Mouse (Mus musculus): Measurements from ENCODE around the gene Cdh7.

DNA sequence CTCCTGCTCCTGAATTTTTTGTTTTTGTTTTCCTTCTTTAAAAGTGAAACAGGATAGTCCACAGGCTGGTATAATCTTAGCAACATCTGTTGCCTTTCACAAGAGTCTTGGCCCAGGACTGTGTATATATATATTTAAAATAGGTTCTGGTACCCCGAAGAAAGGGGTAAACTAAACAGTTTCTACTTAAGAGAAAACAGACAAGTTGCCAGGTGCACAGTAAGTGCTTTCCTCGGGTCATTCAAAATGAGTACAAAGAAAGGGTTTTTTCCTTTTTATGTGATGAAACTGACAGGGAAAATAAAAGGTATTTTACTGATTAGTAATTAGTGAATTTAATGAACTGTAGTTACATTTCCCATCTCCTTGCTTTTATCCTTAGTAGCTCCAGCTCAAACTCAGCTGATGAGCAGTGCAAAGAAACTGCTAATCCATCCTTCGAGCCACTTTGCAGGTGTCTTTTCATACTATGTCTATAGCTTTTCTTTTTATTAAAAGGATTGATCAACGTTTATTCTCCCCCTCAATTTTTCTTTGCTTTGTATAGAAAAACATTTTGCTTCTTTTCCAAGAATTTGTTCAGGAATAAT is 9.7 kb upstream of the Cdh7 start:
- TF ChIP-seq CTCF (IDR thresholded peaks at IDR 0.05; ENCODE audit: insufficient read depth, low read length) (no peak), POLR2A (IDR thresholded peaks at IDR 0.05; ENCODE audit: borderline replicate concordance, extremely low read depth, low read depth, low read length) (no peak)

Measured in lung, adult 2 months (tissue).